Mouse (Mus musculus): ENCODE data around the gene Ldb2. TPM values are rescaled to one million over a fixed set of nuclear protein-coding genes. Genes with fewer than 3 reads are reported as not detected.
A peak's percentile ranks its signal among the peaks of the same experiment; 100 is the strongest.

The Ldb2 gene
- not detected in 2 replicates for polyA plus RNA-seq (2011; ENCODE audit: insufficient read depth, insufficient read length, low read depth, missing spikeins)

GRCm38 (mm10) chr5:44799053-44799860 is at the start of gene Ldb2:
Gene Ldb2, minus strand, starts transcription at chr5:44799680.
- H3K9me3 ChIP-seq (replicated peaks; ENCODE audit: control insufficient read depth, insufficient read depth, low read length, poor library complexity, severe bottlenecking), result no peaks in the 10 kb centered on the region
- no peak within 1 kb of the TSS for H3K9ac ChIP-seq (ENCODE audit: low read depth, poor library complexity, severe bottlenecking)
- no peaks in the 10 kb centered on the region for H3K4me1 ChIP-seq (ENCODE audit: control insufficient read depth, insufficient read depth, low read length)
- H3K4me3 ChIP-seq (ENCODE audit: low read depth, low read length), result peak within 1 kb of the TSS; percentile 22; the same call in 1 of the 2 replicates
- no peaks in the 10 kb centered on the region for H3K36me3 ChIP-seq (ENCODE audit: control insufficient read depth, insufficient read depth, low read length, poor library complexity, severe bottlenecking)
- H3K27ac ChIP-seq (ENCODE audit: insufficient read depth, low read length), result no peak within 1 kb of the TSS
- TF ChIP-seq POLR2A (IDR thresholded peaks at IDR 0.05; ENCODE audit: insufficient read depth, low read length) (no peak), EP300 (IDR thresholded peaks at IDR 0.05; ENCODE audit: insufficient read depth, low read depth, low read length) (no peak), CTCF (IDR thresholded peaks at IDR 0.05; ENCODE audit: low read depth, low read length) (no peak)
- no peaks in the 10 kb centered on the region for H3K27me3 ChIP-seq (ENCODE audit: control insufficient read depth, insufficient read depth, low read length, poor library complexity, severe bottlenecking)

- Histone ChIP-seq H3K4me1 (ENCODE audit: control insufficient read depth, insufficient read depth, low read length) (no peaks in the 10 kb centered on the region), H3K36me3 (ENCODE audit: control insufficient read depth, insufficient read depth, low read length, poor library complexity, severe bottlenecking) (no peaks in the 10 kb centered on the region), H3K9ac (ENCODE audit: low read depth, poor library complexity, severe bottlenecking) (no peak overlapping the region), H3K4me3 (ENCODE audit: low read depth, low read length) (no peak overlapping the region), H3K27me3 (ENCODE audit: control insufficient read depth, insufficient read depth, low read length, poor library complexity, severe bottlenecking) (no peaks in the 10 kb centered on the region), H3K27ac (ENCODE audit: insufficient read depth, low read length) (no peak overlapping the region), H3K9me3 (replicated peaks; ENCODE audit: control insufficient read depth, insufficient read depth, low read length, poor library complexity, severe bottlenecking) (no peaks in the 10 kb centered on the region)
- peak; percentile 68 for TF ChIP-seq CTCF (IDR thresholded peaks at IDR 0.05; ENCODE audit: low read depth, low read length)
- no peak for TF ChIP-seq POLR2A (IDR thresholded peaks at IDR 0.05; ENCODE audit: insufficient read depth, low read length)
- no peak for TF ChIP-seq EP300 (IDR thresholded peaks at IDR 0.05; ENCODE audit: insufficient read depth, low read depth, low read length)
Measured at GRCm38 (mm10) chr5:44831287-44831686, 31.8 kb upstream of the Ldb2 start.

DNA sequence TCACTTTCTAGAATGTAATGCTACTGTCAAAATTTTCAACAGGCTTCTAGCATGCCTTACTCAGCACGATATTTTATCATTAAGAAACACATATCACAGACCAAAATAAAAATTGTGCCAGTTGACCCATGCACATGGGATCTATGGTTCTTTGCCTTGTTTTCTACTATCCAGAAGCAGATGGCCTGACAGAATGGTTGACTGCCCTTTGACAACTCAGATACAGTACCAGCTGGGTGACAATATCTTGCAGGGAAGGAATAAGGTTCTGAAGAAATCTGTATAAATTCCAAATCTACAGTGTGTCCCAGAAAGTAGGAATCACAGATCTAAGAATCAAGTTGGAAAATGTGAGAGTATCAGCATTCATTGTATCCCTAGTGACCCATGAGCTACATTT is 16.0 kb upstream of the Ldb2 start:
- no peaks in the 10 kb centered on the region for H3K9me3 ChIP-seq (replicated peaks; ENCODE audit: control insufficient read depth, insufficient read depth, low read length, poor library complexity, severe bottlenecking)
- no peaks in the 10 kb centered on the region for H3K4me1 ChIP-seq (ENCODE audit: control insufficient read depth, insufficient read depth, low read length)
- H3K27ac ChIP-seq (ENCODE audit: insufficient read depth, low read length), result no peak overlapping the region
- H3K27me3 ChIP-seq (ENCODE audit: control insufficient read depth, insufficient read depth, low read length, poor library complexity, severe bottlenecking), result 0 out of 2 replicates have a peak, but pooled peaks cover 1% of the 10 kb centered on the region
- no peak for TF ChIP-seq POLR2A (IDR thresholded peaks at IDR 0.05; ENCODE audit: insufficient read depth, low read length)
- TF ChIP-seq EP300 (IDR thresholded peaks at IDR 0.05; ENCODE audit: insufficient read depth, low read depth, low read length), result no peak
- TF ChIP-seq CTCF (IDR thresholded peaks at IDR 0.05; ENCODE audit: low read depth, low read length), result no peak
- no peaks in the 10 kb centered on the region for H3K36me3 ChIP-seq (ENCODE audit: control insufficient read depth, insufficient read depth, low read length, poor library complexity, severe bottlenecking)
- no peak overlapping the region for H3K4me3 ChIP-seq (ENCODE audit: low read depth, low read length)
- H3K9ac ChIP-seq (ENCODE audit: low read depth, poor library complexity, severe bottlenecking), result no peak overlapping the region

DNA sequence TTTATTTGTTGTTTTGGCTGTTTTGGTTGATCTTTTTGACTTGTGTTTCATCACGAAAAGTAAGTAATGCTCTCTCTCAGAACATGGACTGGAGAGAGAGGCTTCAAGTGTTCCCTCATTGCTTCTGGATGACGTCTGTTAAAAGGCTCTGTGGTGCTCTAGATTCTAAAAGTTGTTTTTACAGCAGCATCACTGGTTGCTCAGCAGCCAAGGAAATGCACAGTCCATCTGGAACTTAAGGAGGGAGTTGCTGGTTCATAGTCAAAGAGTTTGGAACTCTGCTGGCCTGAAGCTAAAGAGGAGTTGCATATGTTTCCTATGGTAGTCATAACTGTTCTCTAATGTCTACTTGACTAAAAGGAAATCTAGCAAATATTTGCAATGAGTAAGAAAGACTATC is 6.5 kb upstream of the Ldb2 start:
- H3K27me3 ChIP-seq (ENCODE audit: control insufficient read depth, insufficient read depth, low read length, poor library complexity, severe bottlenecking), result no peaks in the 10 kb centered on the region
- no peak overlapping the region for H3K4me3 ChIP-seq (ENCODE audit: low read depth, low read length)
- no peak overlapping the region for H3K9ac ChIP-seq (ENCODE audit: low read depth, poor library complexity, severe bottlenecking)
- H3K4me1 ChIP-seq (ENCODE audit: control insufficient read depth, insufficient read depth, low read length), result no peaks in the 10 kb centered on the region
- H3K9me3 ChIP-seq (replicated peaks; ENCODE audit: control insufficient read depth, insufficient read depth, low read length, poor library complexity, severe bottlenecking), result no peaks in the 10 kb centered on the region
- TF ChIP-seq CTCF (IDR thresholded peaks at IDR 0.05; ENCODE audit: low read depth, low read length) (no peak), POLR2A (IDR thresholded peaks at IDR 0.05; ENCODE audit: insufficient read depth, low read length) (no peak), EP300 (IDR thresholded peaks at IDR 0.05; ENCODE audit: insufficient read depth, low read depth, low read length) (no peak)
- H3K36me3 ChIP-seq (ENCODE audit: control insufficient read depth, insufficient read depth, low read length, poor library complexity, severe bottlenecking), result no peaks in the 10 kb centered on the region
- H3K27ac ChIP-seq (ENCODE audit: insufficient read depth, low read length), result no peak overlapping the region

GRCm38 (mm10) chr5:44801100-44801499 is 1.6 kb upstream of the Ldb2 start:
- H3K27ac ChIP-seq (ENCODE audit: insufficient read depth, low read length), result no peak overlapping the region
- H3K4me1 ChIP-seq (ENCODE audit: control insufficient read depth, insufficient read depth, low read length), result no peaks in the 10 kb centered on the region
- H3K36me3 ChIP-seq (ENCODE audit: control insufficient read depth, insufficient read depth, low read length, poor library complexity, severe bottlenecking), result no peaks in the 10 kb centered on the region
- H3K9me3 ChIP-seq (replicated peaks; ENCODE audit: control insufficient read depth, insufficient read depth, low read length, poor library complexity, severe bottlenecking), result no peaks in the 10 kb centered on the region
- no peak overlapping the region for H3K4me3 ChIP-seq (ENCODE audit: low read depth, low read length)
- H3K9ac ChIP-seq (ENCODE audit: low read depth, poor library complexity, severe bottlenecking), result no peak overlapping the region
- H3K27me3 ChIP-seq (ENCODE audit: control insufficient read depth, insufficient read depth, low read length, poor library complexity, severe bottlenecking), result no peaks in the 10 kb centered on the region
- no peak for TF ChIP-seq POLR2A (IDR thresholded peaks at IDR 0.05; ENCODE audit: insufficient read depth, low read length)
- TF ChIP-seq CTCF (IDR thresholded peaks at IDR 0.05; ENCODE audit: low read depth, low read length), result no peak

- no peaks in the 10 kb centered on the region for H3K4me1 ChIP-seq (ENCODE audit: control insufficient read depth, insufficient read depth, low read length)
- no peak overlapping the region for H3K4me3 ChIP-seq (ENCODE audit: low read depth, low read length)
- H3K9ac ChIP-seq (ENCODE audit: low read depth, poor library complexity, severe bottlenecking), result no peak overlapping the region
- H3K27me3 ChIP-seq (ENCODE audit: control insufficient read depth, insufficient read depth, low read length, poor library complexity, severe bottlenecking), result no peaks in the 10 kb centered on the region
- TF ChIP-seq POLR2A (IDR thresholded peaks at IDR 0.05; ENCODE audit: insufficient read depth, low read length), result no peak
- no peak for TF ChIP-seq CTCF (IDR thresholded peaks at IDR 0.05; ENCODE audit: low read depth, low read length)
- TF ChIP-seq EP300 (IDR thresholded peaks at IDR 0.05; ENCODE audit: insufficient read depth, low read depth, low read length), result no peak
- no peak overlapping the region for H3K27ac ChIP-seq (ENCODE audit: insufficient read depth, low read length)
- H3K36me3 ChIP-seq (ENCODE audit: control insufficient read depth, insufficient read depth, low read length, poor library complexity, severe bottlenecking), result no peaks in the 10 kb centered on the region
- no peaks in the 10 kb centered on the region for H3K9me3 ChIP-seq (replicated peaks; ENCODE audit: control insufficient read depth, insufficient read depth, low read length, poor library complexity, severe bottlenecking)
Measured at GRCm38 (mm10) chr5:44799861-44800260, 381 bp upstream of the Ldb2 start.

Data from ES-Bruce4 (cell line).